Mouse (Mus musculus) heart, postnatal 4 days (tissue): ENCODE data around the gene Sh3bp5l. TPM values are rescaled to one million over a fixed set of nuclear protein-coding genes. Genes with fewer than 3 reads are reported as not detected.

Experiments
- DNase-seq: peaks from one replicate; pipeline ENCODE4 v3.0.0; 2021
- total RNA-seq, 2 experiments: library from RNA; stranded (reverse); gene quantifications; 2 replicates each; pipeline ENCODE4 v1.2.3; 2021

Sh3bp5l gene
- total RNA-seq, 2 experiments from 2014 or later: 38.5 to 51.5 TPM

- DNase-seq: no peak
Observed at GRCm38 (mm10) chr11:58378763-58379278, 48.3 kb downstream of the Sh3bp5l start, which contains the start of gene Lypd8. TSS of gene Lypd8 (plus strand) at chr11:58379043.

GRCm38 (mm10) chr11:58379516-58379915 lies 49.0 kb downstream of the Sh3bp5l start:
- no peak for DNase-seq

- DNase-seq: no peak
Observed at GRCm38 (mm10) chr11:58382471-58382870, 51.9 kb downstream of the Sh3bp5l start.

Other genes with a start within 250 kb of the Sh3bp5l start
- gene Gm12248, start 237.6 kb upstream of the Sh3bp5l start, total RNA-seq: not detected
- 10 to 100 TPM; 41.8 to 43.0 TPM for gene Cnot8, start 226.6 kb upstream of the Sh3bp5l start, total RNA-seq
- 10 to 100 TPM; 12.3 to 13.1 TPM for gene Gemin5, start 162.2 kb upstream of the Sh3bp5l start, total RNA-seq
- gene Mrpl22, start 159.1 kb upstream of the Sh3bp5l start, total RNA-seq: 10 to 100 TPM; 50.1 to 54.3 TPM
- gene Igtp, start 131.2 kb upstream of the Sh3bp5l start, total RNA-seq: 1 to 10 TPM; 4.8 to 4.9 TPM
- gene Irgm2, start 131.1 kb upstream of the Sh3bp5l start, total RNA-seq: 1 to 10 TPM; 4.4 to 4.8 TPM
- gene 4930438A08Rik, start 55.9 kb upstream of the Sh3bp5l start, total RNA-seq: not detected
- 1 to 10 TPM; 4.2 to 6.6 TPM for gene Zfp692, start 23.7 kb upstream of the Sh3bp5l start, total RNA-seq
- gene Zfp672, start 385 bp upstream of the Sh3bp5l start, total RNA-seq: 10 to 100 TPM; 37.5 to 44.2 TPM
- not detected for gene Lypd8, start 48.3 kb downstream of the Sh3bp5l start, total RNA-seq
- gene 1810065E05Rik, start 90.4 kb downstream of the Sh3bp5l start, total RNA-seq: not detected
- gene Gm12253, start 101.8 kb downstream of the Sh3bp5l start, total RNA-seq: not detected
- gene Lypd9, start 122.2 kb downstream of the Sh3bp5l start, total RNA-seq: not detected
- not detected for gene Olfr30, start 131.5 kb downstream of the Sh3bp5l start, total RNA-seq
- gene Olfr332, start 161.8 kb downstream of the Sh3bp5l start, total RNA-seq: not detected
- not detected for gene Olfr331, start 171.8 kb downstream of the Sh3bp5l start, total RNA-seq
- not detected for gene Olfr330, start 204.1 kb downstream of the Sh3bp5l start, total RNA-seq
- not detected for gene Olfr329-ps, start 215.7 kb downstream of the Sh3bp5l start, total RNA-seq
- under 1 TPM in 1 of 2 experiments, not detected in 1; 0.09 TPM for gene Olfr328, start 224.9 kb downstream of the Sh3bp5l start, total RNA-seq
- not detected for gene Olfr224, start 239.8 kb downstream of the Sh3bp5l start, total RNA-seq
- not detected for gene Olfr325, start 247.0 kb downstream of the Sh3bp5l start, total RNA-seq